Mouse (Mus musculus) embryonic facial prominence, embryonic 11.5 days (tissue): ENCODE data around the gene Ksr1. TPM values are rescaled to one million over a fixed set of nuclear protein-coding genes. Genes with fewer than 3 reads are reported as not detected.

Source experiments
- ATAC-seq: fragments of 200-750 bp; cut with Nextera tagmentation; replicated peaks from 2 replicates; pipeline ENCODE4 v1.8.0; 2017; ENCODE audit warnings: low read depth; ENCODE audit not compliant: insufficient number of reproducible peaks, low FRiP score, low TSS enrichment
- DNase-seq: peaks from one replicate; pipeline ENCODE4 v3.0.0-alpha.2; 2015; ENCODE audit warnings: low spot score
- H3K27ac ChIP-seq: fragments of 300-500 bp; sonication (generic); replicated peaks from 2 replicates; pipeline ENCODE4 v1.5.1; 2014; ENCODE audit warnings: mild to moderate bottlenecking, low read depth, low read length, control low read depth
- H3K27me3 ChIP-seq: fragments of 300-500 bp; sonication (generic); 2 replicates; pipeline ENCODE4 v1.6.1; 2014; ENCODE audit warnings: mild to moderate bottlenecking, low read length, moderate library complexity, mixed read lengths; ENCODE audit not compliant: control insufficient read depth, insufficient read depth
- H3K36me3 ChIP-seq: fragments of 300-500 bp; sonication (generic); replicated peaks from 2 replicates; pipeline ENCODE4 v1.6.1; 2014; ENCODE audit warnings: low read depth, mild to moderate bottlenecking, low read length, moderate library complexity, mixed read lengths; ENCODE audit not compliant: control insufficient read depth, insufficient read depth
- H3K4me1 ChIP-seq: fragments of 300-500 bp; sonication (generic); 2 replicates; pipeline ENCODE4 v1.6.1; 2014; ENCODE audit warnings: low read length, mixed read lengths; ENCODE audit not compliant: control insufficient read depth, insufficient read depth
- H3K4me2 ChIP-seq: fragments of 300-500 bp; sonication (generic); 2 replicates; pipeline ENCODE4 v1.6.1; 2014; ENCODE audit warnings: low read depth, mild to moderate bottlenecking, control low read depth, low read length, moderate library complexity
- H3K4me3 ChIP-seq: fragments of 300-500 bp; sonication (generic); 2 replicates; pipeline ENCODE4 v1.5.1; 2014; ENCODE audit warnings: low read depth, low read length, control low read depth
- H3K9ac ChIP-seq: fragments of 300-500 bp; sonication (generic); replicated peaks from 2 replicates; pipeline ENCODE4 v1.6.1; 2014; ENCODE audit warnings: mild to moderate bottlenecking, control low read depth, low read length
- H3K9me3 ChIP-seq: fragments of 300-500 bp; sonication (generic); replicated peaks from 2 replicates; pipeline ENCODE4 v1.6.1; 2016; ENCODE audit warnings: mild to moderate bottlenecking, low read length, inconsistent platforms, mixed read lengths; ENCODE audit not compliant: control insufficient read depth
- WGBS: fragments of 180-500 bp; shearing (Covaris S2); extraction: QIAGEN DNeasy Blood & Tissue Kit; methylation state at CpG from one replicate; pipeline ENCODE4 v1.1.7; 2014; 5-methylcytosine and 5-hydroxymethylcytosine counted together
- polyA plus RNA-seq: library from polyadenylated mRNA; unstranded; fragments of >200 nt; fragmentation: Nextera tagmentation; extraction: Ambion mirVana; gene quantifications from 2 replicates; pipeline ENCODE4 v1.2.1, GENCODE M21; 2014

Ksr1 gene
- polyA plus RNA-seq, 1 experiment from 2014 or later, result 2.9 TPM

- no peak overlapping the region for H3K27ac ChIP-seq
- H3K4me2 ChIP-seq, result no peak overlapping the region
- H3K36me3 ChIP-seq, result no peaks in the 10 kb centered on the region
- DNase-seq (no peak), ATAC-seq (no peak)
- no peaks in the 10 kb centered on the region for H3K27me3 ChIP-seq
- WGBS, result 62% methylated on average over 11 of the region's 11 CpGs
- H3K9me3 ChIP-seq, result no peaks in the 10 kb centered on the region
- no peak overlapping the region for H3K9ac ChIP-seq
- no peak overlapping the region for H3K4me3 ChIP-seq
- H3K4me1 ChIP-seq, result no peaks in the 10 kb centered on the region
Observed at GRCm38 (mm10) chr11:79065463-79066190, 80.6 kb downstream of the Ksr1 start.

- 72% methylated on average over 8 of the region's 8 CpGs for WGBS
- DNase-seq, result no peak
Observed at GRCm38 (mm10) chr11:79064311-79064710, 81.9 kb downstream of the Ksr1 start.

GRCm38 (mm10) chr11:79063616-79064015 lies 82.6 kb downstream of the Ksr1 start:
- Histone ChIP-seq H3K27me3 (no peaks in the 10 kb centered on the region), H3K9ac (no peak overlapping the region), H3K4me2 (no peak overlapping the region), H3K36me3 (no peaks in the 10 kb centered on the region), H3K9me3 (no peaks in the 10 kb centered on the region), H3K27ac (no peak overlapping the region), H3K4me1 (no peaks in the 10 kb centered on the region), H3K4me3 (no peak overlapping the region)
- 86% methylated on average over 7 of the region's 7 CpGs for WGBS
- ATAC-seq (no peak), DNase-seq (no peak)

More at GRCm38 (mm10) chr11:79064311-79064710, 81.9 kb downstream of the Ksr1 start:
- Histone ChIP-seq H3K27ac (no peak overlapping the region), H3K4me3 (no peak overlapping the region), H3K9ac (no peak overlapping the region), H3K36me3 (no peaks in the 10 kb centered on the region), H3K4me2 (no peak overlapping the region), H3K9me3 (no peaks in the 10 kb centered on the region), H3K27me3 (no peaks in the 10 kb centered on the region), H3K4me1 (no peaks in the 10 kb centered on the region)
- ATAC-seq, result no peak

GRCm38 (mm10) chr11:79062897-79063296 lies 83.3 kb downstream of the Ksr1 start:
- H3K4me2 ChIP-seq, result no peak overlapping the region
- H3K9ac ChIP-seq, result no peak overlapping the region
- H3K27me3 ChIP-seq, result no peaks in the 10 kb centered on the region
- DNase-seq (no peak), ATAC-seq (no peak)
- H3K4me1 ChIP-seq, result no peaks in the 10 kb centered on the region
- H3K27ac ChIP-seq, result no peak overlapping the region
- H3K36me3 ChIP-seq, result no peaks in the 10 kb centered on the region
- no peaks in the 10 kb centered on the region for H3K9me3 ChIP-seq
- H3K4me3 ChIP-seq, result no peak overlapping the region
- 88% methylated on average over 5 of the region's 5 CpGs for WGBS

- DNase-seq (no peak), ATAC-seq (no peak)
- Histone ChIP-seq H3K36me3 (no peaks in the 10 kb centered on the region), H3K4me1 (no peaks in the 10 kb centered on the region), H3K4me2 (no peak overlapping the region), H3K4me3 (no peak overlapping the region), H3K9ac (no peak overlapping the region), H3K27me3 (no peaks in the 10 kb centered on the region), H3K27ac (no peak overlapping the region), H3K9me3 (no peaks in the 10 kb centered on the region)
- 52% methylated on average over 7 of the region's 7 CpGs for WGBS
Observed at GRCm38 (mm10) chr11:79061839-79062238, 84.4 kb downstream of the Ksr1 start.

- no peaks in the 10 kb centered on the region for H3K4me1 ChIP-seq
- no peak overlapping the region for H3K4me2 ChIP-seq
- H3K4me3 ChIP-seq, result no peak overlapping the region
- no peak overlapping the region for H3K9ac ChIP-seq
- ATAC-seq, result no peak
- WGBS, result 79% methylated on average over 5 of the region's 5 CpGs
- H3K27ac ChIP-seq, result no peak overlapping the region
- no peaks in the 10 kb centered on the region for H3K9me3 ChIP-seq
- H3K27me3 ChIP-seq, result no peaks in the 10 kb centered on the region
- DNase-seq, result no peak
- H3K36me3 ChIP-seq, result no peaks in the 10 kb centered on the region
Observed at GRCm38 (mm10) chr11:79059850-79060249, 86.4 kb downstream of the Ksr1 start.

- H3K27me3 ChIP-seq, result no peaks in the 10 kb centered on the region
- no peaks in the 10 kb centered on the region for H3K4me1 ChIP-seq
- WGBS, result 93% methylated on average over 4 of the region's 4 CpGs
Observed at GRCm38 (mm10) chr11:79059062-79059461, 87.1 kb downstream of the Ksr1 start.

GRCm38 (mm10) chr11:79058610-79059009 lies 87.6 kb downstream of the Ksr1 start:
- no peak overlapping the region for H3K9ac ChIP-seq
- H3K27ac ChIP-seq, result no peak overlapping the region
- no peaks in the 10 kb centered on the region for H3K4me1 ChIP-seq
- no peak overlapping the region for H3K4me2 ChIP-seq
- no peaks in the 10 kb centered on the region for H3K27me3 ChIP-seq
- DNase-seq (no peak), ATAC-seq (no peak)
- no peaks in the 10 kb centered on the region for H3K36me3 ChIP-seq
- WGBS, result 88% methylated on average over 6 of the region's 6 CpGs
- H3K9me3 ChIP-seq, result no peaks in the 10 kb centered on the region
- no peak overlapping the region for H3K4me3 ChIP-seq

More at GRCm38 (mm10) chr11:79059062-79059461, 87.1 kb downstream of the Ksr1 start:
- ATAC-seq, result no peak
- no peak overlapping the region for H3K9ac ChIP-seq
- H3K27ac ChIP-seq, result no peak overlapping the region
- H3K9me3 ChIP-seq, result no peaks in the 10 kb centered on the region
- H3K4me3 ChIP-seq, result no peak overlapping the region
- H3K36me3 ChIP-seq, result no peaks in the 10 kb centered on the region
- H3K4me2 ChIP-seq, result no peak overlapping the region
- DNase-seq, result no peak
